Mouse (Mus musculus) liver, adult 2 months (tissue): ENCODE measurements around the gene Cenpn.

Experiments
- CTCF ChIP-seq: fragments of 200-500 bp; IDR thresholded peaks from 2 replicates; pipeline ENCODE4 v1.5.1; 2011; ENCODE audit warnings: low read depth, low read length, control low read depth
- POLR2A ChIP-seq: fragments of 200-500 bp; IDR thresholded peaks from 2 replicates; pipeline ENCODE4 v1.6.1; 2011; ENCODE audit warnings: low read length, control low read depth; ENCODE audit not compliant: insufficient read depth; ENCODE audit errors: extremely low read depth

- TF ChIP-seq CTCF (no peak), POLR2A (no peak)
Measured at GRCm38 (mm10) chr8:116942284-116943058, 20.9 kb downstream of the Cenpn start.
